Mouse (Mus musculus) spleen, adult 2 months (tissue): ENCODE data around the gene Sf3a2. TPM values are rescaled to one million over a fixed set of nuclear protein-coding genes. Genes with fewer than 3 reads are reported as not detected.

Source experiments
- DNase-seq, 2 experiments: peaks; one replicate each; pipeline versions ENCODE4 v3.0.0 to v3.0.0-alpha.2; 2012 to 2021; ENCODE audit warnings: low spot score in 2 of 2, low read depth in 1 of 2
- H3K27ac ChIP-seq: fragments of 200-500 bp; 2 replicates; pipeline ENCODE4 v1.5.1; 2012; ENCODE audit warnings: low read length, inconsistent platforms; ENCODE audit not compliant: insufficient read depth
- H3K27me3 ChIP-seq: fragments of 200-500 bp; 2 replicates; pipeline ENCODE4 v1.6.1; 2012; ENCODE audit warnings: mild to moderate bottlenecking, moderate library complexity, low read length, inconsistent platforms; ENCODE audit not compliant: control insufficient read depth, insufficient read depth
- H3K36me3 ChIP-seq: fragments of 200-500 bp; 2 replicates; pipeline ENCODE4 v1.6.1; 2012; ENCODE audit warnings: mild to moderate bottlenecking, low read length, inconsistent platforms; ENCODE audit not compliant: control insufficient read depth, insufficient read depth
- H3K4me1 ChIP-seq: fragments of 200-500 bp; 2 replicates; pipeline ENCODE4 v1.6.1; 2011; ENCODE audit warnings: inconsistent platforms; ENCODE audit not compliant: control insufficient read depth, insufficient read depth, insufficient read length
- H3K4me3 ChIP-seq: fragments of 200-500 bp; 2 replicates; pipeline ENCODE4 v1.5.1; 2011; ENCODE audit warnings: mild to moderate bottlenecking, inconsistent platforms; ENCODE audit not compliant: insufficient read depth, insufficient read length; ENCODE audit errors: extremely low read depth
- CTCF ChIP-seq: fragments of 200-500 bp; IDR thresholded peaks from 2 replicates; pipeline ENCODE4 v1.5.1; 2011; ENCODE audit warnings: mild to moderate bottlenecking, inconsistent platforms; ENCODE audit not compliant: insufficient read depth, insufficient read length, insufficient replicate concordance; ENCODE audit errors: extremely low read depth
- POLR2A ChIP-seq: fragments of 200-500 bp; IDR thresholded peaks from 2 replicates; pipeline ENCODE4 v1.6.1; 2011; ENCODE audit warnings: low read depth, low read length, inconsistent platforms
- WGBS: fragments of 180-500 bp; shearing (Covaris S2); methylation state at CpG from one replicate; pipeline ENCODE4 v1.1.7; 2018; 5-methylcytosine and 5-hydroxymethylcytosine counted together
- polyA plus RNA-seq: library from polyadenylated mRNA; depleted of rRNA; stranded (reverse); fragments of >200 nt; gene quantifications from 2 replicates; pipeline ENCODE4 v1.2.3, GENCODE M21; 2012

Gene Sf3a2
- polyA plus RNA-seq, 1 experiment, result 38.7 TPM

- TF ChIP-seq POLR2A (no peak), CTCF (no peak)
- Histone ChIP-seq H3K4me3 (no peak overlapping the region), H3K4me1 (no peaks in the 10 kb centered on the region), H3K36me3 (peaks cover 72% of the 10 kb centered on the region), H3K27me3 (no peaks in the 10 kb centered on the region), H3K27ac (no peak overlapping the region)
- 97% methylated on average over 11 of the region's 11 CpGs for whole genome bisulfite sequencing
- no peak for DNase-seq
These were observed 12.0 kb upstream of the Sf3a2 start for GRCm38 (mm10) chr10:80785963-80786362.

DNA sequence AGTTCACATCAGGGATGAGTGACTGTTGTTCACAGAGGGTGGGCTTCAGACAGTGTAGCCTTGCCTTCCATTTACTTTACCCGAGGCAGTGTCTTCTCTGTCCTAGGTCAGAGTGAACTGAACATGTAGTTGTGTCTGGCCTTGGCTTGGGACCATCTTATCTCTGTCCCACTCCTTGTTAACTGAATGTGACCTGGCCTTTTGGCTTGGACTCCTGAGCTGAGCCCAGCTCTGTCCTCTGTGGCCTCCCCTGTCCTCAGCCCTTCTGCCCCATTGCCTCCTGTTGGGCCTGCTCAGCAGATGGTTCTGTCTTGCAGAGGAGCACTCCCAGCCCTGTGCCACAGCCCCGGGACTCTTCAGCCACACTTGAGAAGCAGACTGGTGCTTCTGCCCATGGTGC lies 10.5 kb upstream of the Sf3a2 start:
- H3K27ac ChIP-seq, result no peak overlapping the region
- H3K4me3 ChIP-seq, result no peak overlapping the region
- WGBS, result 94% methylated on average over 2 of the region's 2 CpGs
- TF ChIP-seq POLR2A, result no peak
- no peak for TF ChIP-seq CTCF
- H3K27me3 ChIP-seq, result no peaks in the 10 kb centered on the region
- no peak for DNase-seq
- peaks cover 75% of the 10 kb centered on the region for H3K36me3 ChIP-seq
- peaks cover 9% of the 10 kb centered on the region for H3K4me1 ChIP-seq

GRCm38 (mm10) chr10:80790761-80791404 lies 7.1 kb upstream of the Sf3a2 start:
- Histone ChIP-seq H3K27ac (no peak overlapping the region), H3K4me3 (no peak overlapping the region), H3K27me3 (no peaks in the 10 kb centered on the region), H3K4me1 (peaks cover 9% of the 10 kb centered on the region), H3K36me3 (peaks cover 60% of the 10 kb centered on the region)
- no peak for DNase-seq
- 94% methylated on average over 18 of the region's 19 CpGs for WGBS
- no peak for TF ChIP-seq CTCF
- TF ChIP-seq POLR2A, result no peak

DNA sequence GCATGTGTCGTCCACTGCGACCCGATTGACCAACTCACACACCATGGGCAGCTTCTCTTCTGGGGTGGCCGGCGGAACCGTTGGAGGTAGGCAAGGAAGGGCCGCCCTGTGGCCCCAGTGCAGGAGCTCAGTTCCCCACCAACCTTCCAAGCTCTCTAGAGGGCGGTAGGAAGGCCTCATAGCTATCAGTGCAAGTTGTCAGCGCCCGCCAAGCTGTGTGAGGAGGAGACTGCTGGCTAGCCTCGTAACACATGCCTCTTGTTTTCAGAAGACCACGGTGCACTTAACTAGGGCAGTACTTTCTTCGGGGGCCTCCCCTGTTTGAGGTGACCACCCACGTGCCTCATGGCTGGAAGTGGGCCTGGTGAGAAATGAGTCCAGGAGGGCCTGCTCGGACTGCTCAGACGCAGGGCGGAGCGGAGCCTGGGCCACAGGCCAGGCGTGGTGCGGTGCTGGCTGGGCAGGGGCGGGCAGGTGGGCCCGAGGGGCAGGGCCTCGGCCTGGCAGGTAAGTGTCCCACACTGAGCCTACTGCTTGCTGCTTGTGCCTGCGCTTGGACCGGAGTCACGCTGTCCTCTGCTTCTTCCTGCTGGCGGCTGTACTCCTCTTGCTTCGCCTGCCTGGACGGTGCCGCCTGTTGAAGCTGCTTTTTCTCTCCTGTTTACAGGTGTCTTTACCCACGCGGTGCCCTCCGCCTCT lies 6.4 kb upstream of the Sf3a2 start:
- no peaks in the 10 kb centered on the region for H3K27me3 ChIP-seq
- TF ChIP-seq CTCF, result no peak
- TF ChIP-seq POLR2A, result no peak
- no peak overlapping the region for H3K4me3 ChIP-seq
- H3K4me1 ChIP-seq, result peaks cover 9% of the 10 kb centered on the region
- WGBS, result 69% methylated on average over 33 of the region's 33 CpGs
- peaks cover 55% of the 10 kb centered on the region for H3K36me3 ChIP-seq
- 0 out of 2 replicates have a peak overlapping the region, but pooled peaks have one; percentile 9 for H3K27ac ChIP-seq
- DNase-seq, result no peak

- peak overlapping the region; percentile 17; the same call in 1 of the 2 replicates for H3K27ac ChIP-seq
- H3K4me3 ChIP-seq, result no peak overlapping the region
- peaks cover 50% of the 10 kb centered on the region for H3K36me3 ChIP-seq
- peaks cover 9% of the 10 kb centered on the region for H3K4me1 ChIP-seq
- H3K27me3 ChIP-seq, result no peaks in the 10 kb centered on the region
- TF ChIP-seq POLR2A (no peak), CTCF (no peak)
- WGBS, result 34% methylated on average over 41 of the region's 41 CpGs
- DNase-seq, result peak in 1 of 2 experiments; percentile 13
These were observed 5.6 kb upstream of the Sf3a2 start for GRCm38 (mm10) chr10:80792175-80793032.

DNA sequence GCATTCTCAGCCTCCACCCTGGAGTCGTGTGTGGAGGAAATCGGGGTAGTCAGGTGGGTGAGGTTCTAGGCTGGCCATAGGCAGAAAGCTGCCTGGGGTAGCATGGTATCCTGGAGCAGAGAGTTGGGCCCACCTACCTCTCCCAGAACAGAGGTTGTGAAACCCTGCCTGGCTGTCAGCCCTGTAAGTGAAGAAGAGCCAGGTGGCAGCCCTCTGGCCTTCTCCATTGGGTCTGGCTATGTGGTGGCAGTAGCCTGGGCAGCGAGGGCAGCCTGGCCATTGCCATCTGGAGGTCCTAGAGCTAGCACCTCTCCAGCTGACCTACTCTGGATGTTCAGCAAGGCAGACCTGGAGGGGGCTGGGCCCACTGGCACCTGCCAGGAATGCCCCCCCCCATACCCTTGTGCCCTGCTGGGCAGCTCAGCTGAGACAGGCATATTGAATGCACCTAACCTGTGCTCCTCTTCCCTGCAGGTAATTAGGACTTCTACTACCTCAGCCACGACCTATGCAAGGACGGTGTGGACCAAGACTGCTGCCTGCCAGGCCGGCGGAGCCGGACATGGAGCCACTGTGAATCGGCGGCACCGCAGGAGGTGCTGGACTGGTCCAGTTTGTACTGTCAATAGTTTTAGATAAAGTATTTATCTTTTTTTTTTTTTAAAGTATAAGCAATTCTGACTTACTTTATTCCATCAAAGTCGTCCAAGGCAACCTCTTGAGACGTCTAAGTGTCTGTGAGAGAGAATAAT lies 4.8 kb upstream of the Sf3a2 start:
- H3K27me3 ChIP-seq, result no peaks in the 10 kb centered on the region
- peaks cover 44% of the 10 kb centered on the region for H3K36me3 ChIP-seq
- H3K4me1 ChIP-seq, result peaks cover 9% of the 10 kb centered on the region
- no peak for DNase-seq
- H3K27ac ChIP-seq, result no peak overlapping the region
- no peak overlapping the region for H3K4me3 ChIP-seq
- TF ChIP-seq CTCF (no peak), POLR2A (no peak)
- WGBS, result 87% methylated on average over 13 of the region's 13 CpGs
